Comparison of ENCODE assay signal across 11 mouse cellular contexts in genomic region chr10:79914131-79914947, GRCm38 (mm10). TPM values are rescaled to one million over a fixed set of nuclear protein-coding genes. Genes with fewer than 3 reads are reported as not detected.
DNase-seq lines count a peak whose midpoint lies in the region; ATAC-seq and TF ChIP-seq lines count a peak whose summit lies in the region.
"Had no signal": no experiment of that assay in that cellular context is flagged by ENCODE, and none has a peak within 500 bp of the region (broad histone marks: within the 10 kb centered on the region; RNA-seq: fewer than 3 reads in every experiment).

No protein-coding gene starts in this region.

- H3K27ac ChIP-seq in heart, postnatal 0 days (ENCODE audit: low read depth), result 0 out of 2 replicates have a peak overlapping the region, but pooled peaks have one; percentile 11
- H3K27ac ChIP-seq in hindbrain, embryonic 12.5 days, result no peak overlapping the region
- no peak overlapping the region for H3K27ac ChIP-seq in midbrain, embryonic 13.5 days

- peaks cover 27% of the 10 kb centered on the region for H3K4me1 ChIP-seq in heart, postnatal 0 days (ENCODE audit: control insufficient read depth, insufficient read depth)
- H3K4me1 ChIP-seq in hindbrain, embryonic 12.5 days, result peaks cover 43% of the 10 kb centered on the region
- peaks cover 50% of the 10 kb centered on the region for H3K4me1 ChIP-seq in midbrain, embryonic 13.5 days (replicated peaks)

- peak; percentile 14; the same call in 1 of the 2 replicates for ATAC-seq in heart, postnatal 0 days (ENCODE audit: insufficient read depth, low read depth)
- no peak for ATAC-seq in hindbrain, embryonic 12.5 days (ENCODE audit: low FRiP score)
- ATAC-seq in midbrain, embryonic 13.5 days, result no peak

- H3K36me3 ChIP-seq in heart, postnatal 0 days (replicated peaks; ENCODE audit: control insufficient read depth, insufficient read depth, low read length), result peaks cover 20% of the 10 kb centered on the region
- H3K36me3 ChIP-seq in hindbrain, embryonic 12.5 days, result peaks cover 27% of the 10 kb centered on the region
- H3K36me3 ChIP-seq in midbrain, embryonic 13.5 days, result peaks cover 21% of the 10 kb centered on the region

- H3K27me3 ChIP-seq in heart, postnatal 0 days (ENCODE audit: control insufficient read depth, insufficient read depth, low read length), result peaks cover 21% of the 10 kb centered on the region
- peaks cover 23% of the 10 kb centered on the region for H3K27me3 ChIP-seq in hindbrain, embryonic 12.5 days
- peaks cover 21% of the 10 kb centered on the region for H3K27me3 ChIP-seq in midbrain, embryonic 13.5 days

- no peak for TF ChIP-seq CTCF in heart, postnatal 0 days (IDR thresholded peaks at IDR 0.05; ENCODE audit: low read depth)

- no peak for TF ChIP-seq EP300 in heart, postnatal 0 days (IDR thresholded peaks at IDR 0.05; ENCODE audit: low read depth)

- H3K9me3 ChIP-seq in heart, postnatal 0 days (replicated peaks; ENCODE audit: control insufficient read depth, low read length), result no peaks in the 10 kb centered on the region
- no peaks in the 10 kb centered on the region; the same call in 1 of the 2 replicates for H3K9me3 ChIP-seq in hindbrain, embryonic 12.5 days (replicated peaks)
- no peaks in the 10 kb centered on the region for H3K9me3 ChIP-seq in midbrain, embryonic 13.5 days

- H3K9ac ChIP-seq in heart, postnatal 0 days (replicated peaks; ENCODE audit: low read depth, low read length), result peak overlapping the region; percentile 5; the same call in 1 of the 2 replicates
- peak overlapping the region; percentile 45; the same call in 1 of the 2 replicates for H3K9ac ChIP-seq in hindbrain, embryonic 12.5 days
- 0 out of 2 replicates have a peak overlapping the region, but pooled peaks have one; percentile 40 for H3K9ac ChIP-seq in midbrain, embryonic 13.5 days (replicated peaks)

- WGBS in heart, postnatal 0 days, result 58% methylated on average over 11 of the region's 11 CpGs
- 69% methylated on average over 11 of the region's 11 CpGs for WGBS in hindbrain, embryonic 12.5 days
- WGBS in midbrain, embryonic 13.5 days, result 68% methylated on average over 10 of the region's 11 CpGs

- H3K4me2 ChIP-seq in heart, postnatal 0 days (ENCODE audit: low read depth, low read length), result no peak overlapping the region
- peak overlapping the region; percentile 98; the same call in 1 of the 2 replicates for H3K4me2 ChIP-seq in hindbrain, embryonic 12.5 days (replicated peaks)
- 0 out of 2 replicates have a peak overlapping the region, but pooled peaks have one; percentile 1 for H3K4me2 ChIP-seq in midbrain, embryonic 13.5 days (replicated peaks)

- H3K4me3 ChIP-seq in heart, postnatal 0 days (ENCODE audit: low read depth, low read length), result no peak overlapping the region
- H3K4me3 ChIP-seq in hindbrain, embryonic 12.5 days, result no peak overlapping the region
- H3K4me3 ChIP-seq in midbrain, embryonic 13.5 days (replicated peaks), result no peak overlapping the region

- DNase-seq in heart, postnatal 0 days (ENCODE audit: low spot score), result no peak
- DNase-seq in heart, postnatal 4 days, result no peak
- peak; percentile 58 for DNase-seq in c-Kit-positive CD71-positive TER-119-negative erythroid progenitor cells, embryonic 14.5 days (ENCODE audit: low read depth)
- no peak for DNase-seq in frontal cortex, postnatal 14 days (ENCODE audit: low spot score in 2 of 2)
- no peak for DNase-seq in urinary bladder, postnatal 25 days (ENCODE audit: low spot score)
- DNase-seq in cerebellum, adult 9-10 months, result no peak
- DNase-seq: embryo, embryonic 11 days had no signal

RNA-seq across cellular contexts. Expression of gene Kiss1r, which starts 2.4 kb away (rescaled TPM):
- not detected in 2 replicates for total RNA-seq in heart, postnatal 0 days (2014; rRNA removed; ENCODE audit: low replicate concordance)
- 0.45 and 0.57 TPM in 2 replicates for polyA plus RNA-seq in heart, postnatal 0 days (2015; fragmentation: Nextera tagmentation; extraction: Ambion mirVana)
- total RNA-seq in heart, postnatal 4 days (2021), result under 1 TPM; 0.25 to 0.33 TPM
- polyA plus RNA-seq in hindbrain, embryonic 12.5 days (2016; fragmentation: Nextera tagmentation; extraction: Ambion mirVana), result 1.2 and 1.6 TPM in 2 replicates
- polyA plus RNA-seq in midbrain, embryonic 13.5 days (2015; fragmentation: Nextera tagmentation; extraction: Ambion mirVana), result 2.2 and 2.3 TPM in 2 replicates

RNA-seq across cellular contexts. Expression of gene Gm26602, which starts 3.7 kb away (rescaled TPM):
- total RNA-seq in heart, postnatal 0 days (2014; rRNA removed; ENCODE audit: low replicate concordance), result not detected in 2 replicates
- 4.0 and 6.0 TPM in 2 replicates for polyA plus RNA-seq in heart, postnatal 0 days (2015; fragmentation: Nextera tagmentation; extraction: Ambion mirVana)
- not detected for total RNA-seq in heart, postnatal 4 days (2021)
- polyA plus RNA-seq in hindbrain, embryonic 12.5 days (2016; fragmentation: Nextera tagmentation; extraction: Ambion mirVana), result 25.5 and 54.9 TPM in 2 replicates
- 17.5 and 34.1 TPM in 2 replicates for polyA plus RNA-seq in midbrain, embryonic 13.5 days (2015; fragmentation: Nextera tagmentation; extraction: Ambion mirVana)
- total RNA-seq: left cerebral cortex, adult 8-10 months had no signal
- polyA plus RNA-seq: spleen, adult 2 months had no signal

RNA-seq across cellular contexts. Expression of gene Med16, which starts 5.6 kb away (rescaled TPM):
- 64.7 and 77.6 TPM in 2 replicates for total RNA-seq in heart, postnatal 0 days (2014; rRNA removed; ENCODE audit: low replicate concordance)
- polyA plus RNA-seq in heart, postnatal 0 days (2015; fragmentation: Nextera tagmentation; extraction: Ambion mirVana), result 30.9 and 36.2 TPM in 2 replicates
- total RNA-seq in heart, postnatal 4 days (2021), result 10 to 100 TPM; 67.1 to 68.2 TPM
- 63.3 and 70.0 TPM in 2 replicates for polyA plus RNA-seq in hindbrain, embryonic 12.5 days (2016; fragmentation: Nextera tagmentation; extraction: Ambion mirVana)
- polyA plus RNA-seq in midbrain, embryonic 13.5 days (2015; fragmentation: Nextera tagmentation; extraction: Ambion mirVana), result 62.9 and 69.1 TPM in 2 replicates

RNA-seq across cellular contexts. Expression of gene R3hdm4, which starts 6.7 kb away (rescaled TPM):
- total RNA-seq in heart, postnatal 0 days (2014; rRNA removed; ENCODE audit: low replicate concordance), result 40.9 and 58.4 TPM in 2 replicates
- polyA plus RNA-seq in heart, postnatal 0 days (2015; fragmentation: Nextera tagmentation; extraction: Ambion mirVana), result 104 and 107 TPM in 2 replicates
- total RNA-seq in heart, postnatal 4 days (2021), result 100 to 1,000 TPM in 1 of 2 experiments, 10 to 100 TPM in 1; 91.0 to 100 TPM
- polyA plus RNA-seq in hindbrain, embryonic 12.5 days (2016; fragmentation: Nextera tagmentation; extraction: Ambion mirVana), result 173 and 184 TPM in 2 replicates
- 231 TPM in 2 replicates for polyA plus RNA-seq in midbrain, embryonic 13.5 days (2015; fragmentation: Nextera tagmentation; extraction: Ambion mirVana)

RNA-seq across cellular contexts. Expression of gene Arid3a, which starts 12.5 kb away (rescaled TPM):
- total RNA-seq in heart, postnatal 0 days (2014; rRNA removed; ENCODE audit: low replicate concordance), result 5.3 and 5.6 TPM in 2 replicates
- polyA plus RNA-seq in heart, postnatal 0 days (2015; fragmentation: Nextera tagmentation; extraction: Ambion mirVana), result 0.65 and 0.77 TPM in 2 replicates
- 1 to 10 TPM; 4.2 to 4.3 TPM for total RNA-seq in heart, postnatal 4 days (2021)
- polyA plus RNA-seq in hindbrain, embryonic 12.5 days (2016; fragmentation: Nextera tagmentation; extraction: Ambion mirVana), result 4.7 and 5.3 TPM in 2 replicates
- polyA plus RNA-seq in midbrain, embryonic 13.5 days (2015; fragmentation: Nextera tagmentation; extraction: Ambion mirVana), result 3.8 and 3.9 TPM in 2 replicates
